Mouse (Mus musculus): ENCODE measurements around the gene Gnaz. TPM values are rescaled to one million over a fixed set of nuclear protein-coding genes. Genes with fewer than 3 reads are reported as not detected.

The Gnaz gene
- polyA plus RNA-seq (2015; fragmentation: Nextera tagmentation; extraction: Ambion mirVana): 3.5 and 3.6 TPM in 2 replicates

DNA sequence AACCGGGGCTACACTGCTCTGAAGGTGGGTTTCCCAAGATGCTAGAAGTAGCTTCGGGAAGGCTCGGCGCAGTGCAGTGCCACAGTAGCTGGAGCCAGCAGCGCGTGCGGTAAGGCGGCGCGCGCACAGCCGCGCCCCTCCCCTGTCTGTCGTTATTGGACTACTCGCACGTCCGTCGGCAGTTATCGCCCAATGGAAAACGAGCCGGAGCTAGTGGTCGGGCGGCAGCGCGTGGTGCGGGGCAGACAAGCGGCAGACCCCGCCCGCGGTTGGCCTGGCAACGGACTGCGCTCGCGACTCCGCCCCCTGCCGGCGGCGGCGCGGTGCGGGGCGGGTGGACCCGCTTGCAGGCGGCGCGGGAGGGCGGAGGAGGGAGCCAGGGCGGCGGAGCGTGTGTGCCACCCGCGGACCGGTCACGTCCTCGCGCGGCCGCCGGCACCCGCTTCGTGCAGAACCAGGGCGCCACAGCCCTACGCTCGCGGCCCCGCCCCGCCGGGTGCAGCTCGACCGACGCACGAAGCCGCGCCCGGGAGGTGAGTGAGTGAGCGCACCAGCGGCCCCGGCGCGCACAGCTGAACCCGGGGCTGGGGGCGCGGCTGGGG lies at the start of gene Gnaz:
Gnaz (plus strand) TSS at position 328 of the 602 bp plus-strand sequence.
- H3K27ac ChIP-seq: no peak within 1 kb of the TSS
- peaks cover 14% of the 10 kb centered on the region for H3K4me1 ChIP-seq (replicated peaks)
- H3K36me3 ChIP-seq: no peaks in the 10 kb centered on the region
- under 1% methylated on average over 83 of the region's 83 CpGs for whole genome bisulfite sequencing
- H3K4me3 ChIP-seq (replicated peaks): peak within 1 kb of the TSS; percentile 69
- peak; percentile 99 for ATAC-seq
- peak within 1 kb of the TSS; percentile 52 for H3K9ac ChIP-seq
- peak within 1 kb of the TSS; percentile 97 for H3K4me2 ChIP-seq (replicated peaks)
- no peaks in the 10 kb centered on the region for H3K9me3 ChIP-seq
- H3K27me3 ChIP-seq (replicated peaks): peaks cover 22% of the 10 kb centered on the region

DNA sequence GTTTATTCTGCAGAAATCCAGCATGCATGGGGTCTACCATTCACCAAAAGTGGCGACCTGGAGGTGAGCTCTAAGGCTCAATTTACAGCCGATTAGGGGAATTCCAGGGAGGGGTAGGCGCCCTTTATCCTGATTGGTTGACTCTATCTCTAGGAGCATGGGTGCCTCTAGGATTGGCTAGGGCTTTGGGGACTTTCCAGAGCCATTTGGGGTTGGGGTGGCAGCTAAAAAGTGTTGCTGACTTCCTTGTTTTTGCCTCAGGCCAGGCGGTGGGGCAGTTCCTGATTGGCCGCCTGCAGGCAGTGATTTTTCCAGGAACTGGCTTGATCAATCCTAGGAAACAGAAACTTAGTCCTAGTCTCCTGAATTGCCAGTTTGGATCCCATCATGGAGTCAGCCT lies 47.7 kb upstream of the Gnaz start:
- Histone ChIP-seq H3K9me3 (no peaks in the 10 kb centered on the region), H3K4me2 (replicated peaks) (no peak overlapping the region), H3K4me3 (replicated peaks) (no peak overlapping the region), H3K9ac (no peak overlapping the region), H3K36me3 (no peaks in the 10 kb centered on the region), H3K4me1 (replicated peaks) (no peaks in the 10 kb centered on the region), H3K27me3 (replicated peaks) (no peaks in the 10 kb centered on the region), H3K27ac (no peak overlapping the region)
- WGBS: 38% methylated on average over 5 of the region's 5 CpGs
- ATAC-seq: no peak

DNA sequence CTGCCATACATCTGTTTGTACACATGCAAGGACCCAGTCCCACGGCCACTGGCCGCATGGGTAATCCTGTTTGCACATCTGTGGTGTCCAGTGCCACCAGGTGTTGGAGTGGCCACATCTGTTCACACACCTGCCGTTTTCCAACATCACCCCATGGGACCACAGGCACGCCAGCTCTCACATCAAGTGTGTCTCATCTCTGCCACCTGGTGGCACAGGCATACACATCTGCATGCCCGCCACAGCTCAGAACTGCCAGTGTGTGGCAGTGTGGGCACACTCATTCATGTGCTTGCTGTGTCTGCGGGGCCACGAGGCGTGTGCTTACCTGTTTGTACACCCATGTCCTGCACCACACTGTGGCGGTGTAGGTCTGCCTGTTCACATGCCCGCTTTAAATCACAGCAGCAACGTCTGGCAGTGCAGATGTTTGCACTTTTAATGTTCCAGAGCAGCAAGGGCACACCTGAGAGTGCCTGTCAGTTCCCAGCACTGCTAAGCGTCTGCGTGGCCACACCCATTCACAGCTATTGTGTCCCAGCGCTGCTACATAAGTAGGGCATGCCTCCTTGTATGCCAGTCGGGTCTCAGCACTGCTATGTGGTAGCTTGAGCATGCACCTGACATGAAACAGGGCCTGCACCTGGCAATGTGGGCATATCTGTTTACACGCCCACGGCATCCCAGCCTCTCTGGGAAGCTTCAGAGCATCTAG lies 46.0 kb upstream of the Gnaz start:
- H3K4me1 ChIP-seq (replicated peaks): peaks cover 4% of the 10 kb centered on the region; the same call in 1 of the 2 replicates
- H3K27me3 ChIP-seq (replicated peaks): no peaks in the 10 kb centered on the region
- WGBS: 34% methylated on average over 17 of the region's 17 CpGs
- no peak overlapping the region; the same call in 1 of the 2 replicates for H3K4me2 ChIP-seq (replicated peaks)
- no peak overlapping the region for H3K27ac ChIP-seq
- no peak overlapping the region for H3K9ac ChIP-seq
- no peak overlapping the region for H3K4me3 ChIP-seq (replicated peaks)
- H3K9me3 ChIP-seq: no peaks in the 10 kb centered on the region
- H3K36me3 ChIP-seq: no peaks in the 10 kb centered on the region
- peak; percentile 73 for ATAC-seq

DNA sequence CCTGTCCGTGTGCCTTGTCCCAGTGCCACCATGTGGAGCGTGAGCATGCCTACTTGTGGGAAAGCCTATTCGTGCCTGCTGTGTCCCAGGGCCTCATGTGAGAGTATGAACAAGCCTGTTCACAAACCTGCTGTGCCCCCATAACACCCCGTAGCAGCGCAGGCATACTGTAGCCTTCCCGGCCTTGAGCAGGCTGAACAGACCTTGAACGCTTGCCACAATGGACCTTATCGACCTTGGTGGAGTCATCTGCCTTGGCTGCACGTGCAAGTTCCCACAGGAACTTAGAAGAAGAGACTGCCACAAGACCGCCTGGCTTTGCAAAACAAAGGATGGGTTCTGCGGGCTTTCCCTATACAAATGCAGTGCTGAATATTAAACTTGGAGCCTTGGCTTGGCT lies 45.4 kb upstream of the Gnaz start:
- Histone ChIP-seq H3K4me1 (replicated peaks) (peaks cover 4% of the 10 kb centered on the region; the same call in 1 of the 2 replicates), H3K27ac (no peak overlapping the region), H3K36me3 (no peaks in the 10 kb centered on the region), H3K27me3 (replicated peaks) (no peaks in the 10 kb centered on the region), H3K4me3 (replicated peaks) (no peak overlapping the region), H3K4me2 (replicated peaks) (no peak overlapping the region), H3K9ac (no peak overlapping the region), H3K9me3 (no peaks in the 10 kb centered on the region)
- no peak; the same call in 1 of the 2 replicates for ATAC-seq
- 81% methylated on average over 11 of the region's 11 CpGs for WGBS

DNA sequence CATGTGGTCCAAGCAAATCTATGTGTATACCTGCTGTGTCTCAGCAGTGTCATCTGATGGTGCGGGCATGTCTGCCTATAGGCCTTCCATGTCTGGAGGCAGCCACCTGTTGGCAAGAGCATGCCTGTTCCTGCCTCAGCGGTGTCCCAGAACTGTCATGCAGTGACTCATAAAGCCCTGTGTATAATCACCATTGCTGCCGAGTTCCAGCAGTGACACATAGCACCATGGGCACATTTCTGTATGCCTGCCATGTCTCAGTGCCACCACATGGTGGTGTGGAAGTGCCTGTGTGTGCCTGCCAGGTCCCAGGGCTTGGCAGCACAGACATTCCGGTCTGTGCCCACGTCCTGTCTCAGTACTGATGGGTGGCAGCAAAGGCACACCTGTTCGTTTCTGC lies 44.2 kb upstream of the Gnaz start:
- no peak overlapping the region for H3K4me2 ChIP-seq (replicated peaks)
- no peaks in the 10 kb centered on the region for H3K27me3 ChIP-seq (replicated peaks)
- H3K27ac ChIP-seq: no peak overlapping the region
- no peak for ATAC-seq
- no peak overlapping the region for H3K4me3 ChIP-seq (replicated peaks)
- H3K9ac ChIP-seq: no peak overlapping the region
- H3K9me3 ChIP-seq: no peaks in the 10 kb centered on the region
- peaks cover 4% of the 10 kb centered on the region; the same call in 1 of the 2 replicates for H3K4me1 ChIP-seq (replicated peaks)
- WGBS: 65% methylated on average over 6 of the region's 6 CpGs
- no peaks in the 10 kb centered on the region for H3K36me3 ChIP-seq

DNA sequence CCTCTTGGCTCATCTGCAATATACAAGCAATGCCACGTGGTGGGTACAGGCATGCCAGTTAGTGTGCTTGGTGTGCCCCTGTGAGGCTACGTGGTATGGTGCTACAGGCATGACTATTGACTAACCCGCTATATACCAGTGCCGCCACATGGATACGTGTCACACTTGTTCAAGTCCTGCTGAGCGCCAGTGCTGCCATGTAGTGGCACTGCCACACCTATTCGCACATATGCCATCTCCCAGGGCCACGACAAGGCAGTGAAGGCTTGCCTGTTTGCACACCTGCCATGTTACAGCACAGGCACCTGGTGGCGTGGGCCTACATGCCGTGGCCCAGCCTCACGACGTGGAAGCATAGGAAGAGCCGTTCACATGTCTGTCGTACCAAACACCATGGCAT lies 42.7 kb upstream of the Gnaz start:
- no peaks in the 10 kb centered on the region for H3K9me3 ChIP-seq
- no peak overlapping the region for H3K4me2 ChIP-seq (replicated peaks)
- no peak overlapping the region for H3K4me3 ChIP-seq (replicated peaks)
- no peak overlapping the region for H3K9ac ChIP-seq
- peaks cover 4% of the 10 kb centered on the region; the same call in 1 of the 2 replicates for H3K4me1 ChIP-seq (replicated peaks)
- no peak for ATAC-seq
- H3K27ac ChIP-seq: no peak overlapping the region
- H3K27me3 ChIP-seq (replicated peaks): no peaks in the 10 kb centered on the region
- WGBS: 91% methylated on average over 14 of the region's 14 CpGs
- H3K36me3 ChIP-seq: no peaks in the 10 kb centered on the region

DNA sequence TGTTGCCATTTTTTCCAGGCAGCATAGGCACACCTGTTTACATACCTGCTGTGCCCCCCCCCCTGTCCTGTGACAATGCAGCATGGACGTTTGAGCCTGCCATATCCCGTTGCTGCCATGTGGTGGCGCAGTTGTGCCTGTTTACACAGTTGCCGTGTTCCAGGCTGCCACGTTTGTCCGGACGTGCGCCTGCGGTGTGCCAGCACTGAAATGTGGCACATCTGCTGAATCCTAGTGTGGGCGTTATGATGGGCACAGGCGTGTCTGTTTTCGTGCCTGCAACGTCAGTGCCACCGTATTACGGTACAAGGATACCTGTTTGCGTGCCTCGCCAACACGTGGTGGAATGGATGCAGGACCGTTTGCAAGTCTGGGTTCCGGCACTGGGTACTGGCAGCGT lies 41.7 kb upstream of the Gnaz start:
- H3K27me3 ChIP-seq (replicated peaks): no peaks in the 10 kb centered on the region
- 17% methylated on average over 21 of the region's 21 CpGs for WGBS

DNA sequence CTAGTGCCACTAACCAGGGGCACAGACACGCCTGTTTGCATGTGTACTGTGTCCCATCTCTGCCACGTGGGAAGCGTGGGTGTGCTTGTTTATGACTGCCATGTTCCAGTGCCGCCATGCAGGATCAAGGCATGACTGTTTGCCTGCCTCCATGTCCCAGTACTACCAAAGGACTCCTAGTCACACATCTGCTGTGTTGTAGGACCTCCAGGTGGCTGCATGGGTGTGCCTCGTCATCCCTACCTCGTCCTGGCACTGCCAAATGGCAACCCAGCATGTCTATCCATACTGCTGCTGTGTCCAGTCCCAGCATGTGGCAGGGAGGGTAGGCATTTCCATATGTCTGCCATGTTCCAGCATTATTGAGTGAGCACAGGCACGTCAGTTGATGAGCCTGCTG lies 38.7 kb upstream of the Gnaz start:
- WGBS: 86% methylated on average over 7 of the region's 7 CpGs
- Histone ChIP-seq H3K9me3 (no peaks in the 10 kb centered on the region), H3K27me3 (replicated peaks) (no peaks in the 10 kb centered on the region), H3K4me1 (replicated peaks) (peaks cover 4% of the 10 kb centered on the region; the same call in 1 of the 2 replicates), H3K4me3 (replicated peaks) (no peak overlapping the region), H3K4me2 (replicated peaks) (no peak overlapping the region), H3K9ac (no peak overlapping the region), H3K36me3 (no peaks in the 10 kb centered on the region), H3K27ac (no peak overlapping the region)
- ATAC-seq: no peak

More for the DNA sequence above, 41.7 kb upstream of the Gnaz start:
- Histone ChIP-seq H3K4me2 (replicated peaks) (peak overlapping the region; percentile 49), H3K9ac (no peak overlapping the region), H3K4me3 (replicated peaks) (0 out of 2 replicates have a peak overlapping the region, but pooled peaks have one; percentile 11), H3K9me3 (no peaks in the 10 kb centered on the region), H3K4me1 (replicated peaks) (peaks cover 4% of the 10 kb centered on the region; the same call in 1 of the 2 replicates), H3K27ac (no peak overlapping the region), H3K36me3 (no peaks in the 10 kb centered on the region)
- ATAC-seq: peak; percentile 22; the same call in 1 of the 2 replicates

DNA sequence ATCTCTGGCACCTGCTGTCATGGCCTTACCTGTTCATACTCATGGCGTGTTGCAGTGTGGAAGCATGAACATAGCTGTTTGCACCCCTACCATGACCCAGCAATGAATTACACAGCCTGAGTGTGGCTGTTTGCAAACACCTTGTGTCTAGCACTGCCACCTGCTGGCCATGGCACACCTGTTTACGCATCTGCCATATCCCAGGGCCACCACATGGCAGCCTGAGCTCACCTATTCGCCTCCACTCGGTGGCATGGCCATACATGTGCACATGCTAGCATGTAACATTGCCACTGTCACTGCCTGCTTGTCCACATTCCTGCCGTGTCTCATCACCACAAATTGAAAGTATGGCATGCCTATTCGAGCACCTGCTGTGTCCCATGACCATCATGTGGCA lies 37.4 kb upstream of the Gnaz start:
- Histone ChIP-seq H3K4me2 (replicated peaks) (no peak overlapping the region), H3K4me1 (replicated peaks) (peaks cover 4% of the 10 kb centered on the region; the same call in 1 of the 2 replicates), H3K27me3 (replicated peaks) (no peaks in the 10 kb centered on the region), H3K36me3 (no peaks in the 10 kb centered on the region), H3K27ac (no peak overlapping the region), H3K4me3 (replicated peaks) (no peak overlapping the region), H3K9ac (no peak overlapping the region), H3K9me3 (no peaks in the 10 kb centered on the region)
- ATAC-seq: peak; percentile 11; the same call in 1 of the 2 replicates
- 70% methylated on average over 6 of the region's 6 CpGs for WGBS

DNA sequence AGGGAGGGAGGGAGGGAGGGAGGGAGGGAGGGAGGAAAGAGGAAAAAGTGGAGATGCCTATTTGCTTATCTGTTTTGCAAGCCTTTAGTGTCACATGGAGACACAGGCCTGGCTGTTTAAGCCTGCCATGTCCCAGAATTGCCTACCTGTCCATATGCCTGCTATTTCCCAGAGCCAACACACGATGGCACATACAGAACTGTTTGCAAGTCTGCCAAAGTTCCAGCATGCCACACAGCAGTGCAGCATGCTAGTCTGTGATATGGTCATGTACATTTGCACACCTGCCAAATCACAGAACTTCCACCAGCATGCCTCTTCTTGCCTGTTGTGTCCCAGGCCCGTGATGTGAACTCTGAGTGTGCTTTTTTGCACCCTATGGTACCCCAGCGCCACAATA lies 36.4 kb upstream of the Gnaz start:
- no peak for ATAC-seq
- Histone ChIP-seq H3K4me1 (replicated peaks) (no peaks in the 10 kb centered on the region), H3K36me3 (no peaks in the 10 kb centered on the region), H3K9me3 (no peaks in the 10 kb centered on the region), H3K9ac (no peak overlapping the region), H3K27me3 (replicated peaks) (no peaks in the 10 kb centered on the region), H3K4me3 (replicated peaks) (no peak overlapping the region), H3K4me2 (replicated peaks) (no peak overlapping the region), H3K27ac (no peak overlapping the region)
- WGBS: 71% methylated on average over 3 of the region's 3 CpGs

DNA sequence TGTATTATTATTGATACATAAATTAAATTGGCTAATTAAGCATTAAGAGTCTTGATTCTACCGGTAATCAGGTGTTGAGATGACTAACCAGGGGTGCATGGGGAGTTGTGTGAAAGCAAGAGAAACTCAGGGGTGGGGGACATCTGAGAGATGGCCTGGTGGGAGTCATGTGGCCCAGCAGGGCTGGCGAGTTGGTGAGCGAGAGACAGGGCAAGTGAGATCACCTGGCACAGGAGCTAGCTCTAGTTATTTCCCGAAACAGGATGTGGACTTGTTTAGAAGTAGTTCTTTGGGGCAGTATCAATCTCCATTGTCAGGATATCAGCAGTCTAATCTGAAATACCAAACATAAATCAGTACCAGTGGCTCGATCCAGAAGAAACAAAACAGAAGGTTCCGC lies 35.3 kb upstream of the Gnaz start:
- Histone ChIP-seq H3K27me3 (replicated peaks) (no peaks in the 10 kb centered on the region), H3K27ac (no peak overlapping the region), H3K4me3 (replicated peaks) (no peak overlapping the region), H3K4me1 (replicated peaks) (no peaks in the 10 kb centered on the region), H3K4me2 (replicated peaks) (no peak overlapping the region), H3K9me3 (no peaks in the 10 kb centered on the region), H3K9ac (no peak overlapping the region), H3K36me3 (no peaks in the 10 kb centered on the region)
- ATAC-seq: no peak
- 70% methylated on average over 6 of the region's 6 CpGs for WGBS

DNA sequence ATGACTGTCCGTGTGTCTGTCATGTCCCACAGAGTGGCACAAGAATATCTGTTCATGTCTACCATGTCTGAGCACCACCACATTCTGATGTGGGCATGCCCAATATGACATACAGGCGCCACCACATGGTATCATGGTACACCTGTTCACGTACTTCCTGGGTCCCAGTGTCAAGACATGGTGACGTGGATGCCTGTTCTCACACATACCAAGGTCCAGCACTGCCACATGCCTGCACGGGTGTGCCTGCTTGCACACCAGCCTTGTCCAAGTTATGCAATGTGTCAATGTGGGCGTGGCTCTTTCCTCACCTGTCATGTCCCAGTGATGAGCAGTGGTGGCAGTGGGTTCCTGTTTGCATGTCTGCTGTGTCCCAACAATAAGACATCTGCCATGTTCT lies 34.5 kb upstream of the Gnaz start:
- WGBS: 84% methylated on average over 6 of the region's 6 CpGs
- no peak overlapping the region for H3K27ac ChIP-seq
- H3K4me3 ChIP-seq (replicated peaks): no peak overlapping the region
- H3K4me2 ChIP-seq (replicated peaks): no peak overlapping the region
- no peaks in the 10 kb centered on the region for H3K4me1 ChIP-seq (replicated peaks)
- no peaks in the 10 kb centered on the region for H3K36me3 ChIP-seq
- ATAC-seq: no peak
- H3K27me3 ChIP-seq (replicated peaks): no peaks in the 10 kb centered on the region
- H3K9ac ChIP-seq: no peak overlapping the region
- no peaks in the 10 kb centered on the region for H3K9me3 ChIP-seq

Data from intestine, embryonic 15.5 days (tissue).